Mouse (Mus musculus): ENCODE results near the gene 9530077C05Rik. TPM values are rescaled to one million over a fixed set of nuclear protein-coding genes. Genes with fewer than 3 reads are reported as not detected.

9530077C05Rik gene
- polyA plus RNA-seq, 1 experiment from 2014 or later = 16.2 TPM

GRCm38 (mm10) chr9:22455041-22455440 lies 43.7 kb downstream of the 9530077C05Rik start:
- no peak for DNase-seq (ENCODE audit: low spot score)

- no peak for DNase-seq (ENCODE audit: low spot score)
Observed at GRCm38 (mm10) chr9:22457142-22457835, 46.0 kb downstream of the 9530077C05Rik start.

GRCm38 (mm10) chr9:22461946-22462345 lies 50.6 kb downstream of the 9530077C05Rik start:
- DNase-seq (ENCODE audit: low spot score) = no peak

- no peak for DNase-seq (ENCODE audit: low spot score)
Observed at GRCm38 (mm10) chr9:22466212-22466611, 54.9 kb downstream of the 9530077C05Rik start.

- peak; percentile 66 for DNase-seq (ENCODE audit: low spot score)
Observed at GRCm38 (mm10) chr9:22467371-22468169, 56.3 kb downstream of the 9530077C05Rik start.

GRCm38 (mm10) chr9:22468170-22468898 lies 57.0 kb downstream of the 9530077C05Rik start:
- DNase-seq (ENCODE audit: low spot score) = peak; percentile 88

GRCm38 (mm10) chr9:22468899-22469259 lies 57.6 kb downstream of the 9530077C05Rik start:
- no peak for DNase-seq (ENCODE audit: low spot score)

- no peak for DNase-seq (ENCODE audit: low spot score)
Observed at GRCm38 (mm10) chr9:22469643-22470042, 58.3 kb downstream of the 9530077C05Rik start, which contains the start of gene Rp9. TSS of gene Rp9 (minus strand) at chr9:22469743.

GRCm38 (mm10) chr9:22475424-22475868 lies 64.1 kb downstream of the 9530077C05Rik start, which contains the start of gene Bbs9:
TSS of gene Bbs9 (plus strand) at chr9:22475715.
- peak; percentile 98 for DNase-seq (ENCODE audit: low spot score)

- DNase-seq (ENCODE audit: low spot score) = peak; percentile 34
Observed at GRCm38 (mm10) chr9:22476265-22476664, 65.0 kb downstream of the 9530077C05Rik start.

GRCm38 (mm10) chr9:22478946-22479345 lies 67.6 kb downstream of the 9530077C05Rik start:
- no peak for DNase-seq (ENCODE audit: low spot score)

GRCm38 (mm10) chr9:22483866-22484561 lies 72.7 kb downstream of the 9530077C05Rik start:
- DNase-seq (ENCODE audit: low spot score) = no peak

- DNase-seq (ENCODE audit: low spot score) = no peak
Observed at GRCm38 (mm10) chr9:22484562-22485308, 73.4 kb downstream of the 9530077C05Rik start.

GRCm38 (mm10) chr9:22486211-22486610 lies 74.9 kb downstream of the 9530077C05Rik start:
- no peak for DNase-seq (ENCODE audit: low spot score)

GRCm38 (mm10) chr9:22488963-22489362 lies 77.7 kb downstream of the 9530077C05Rik start:
- DNase-seq (ENCODE audit: low spot score) = no peak

Other genes starting within 250 kb of the 9530077C05Rik start
- 0.27 and 0.61 TPM in 2 replicates for gene Zfp872, start 223.4 kb upstream of the 9530077C05Rik start, polyA plus RNA-seq (2015; fragmentation: Nextera tagmentation; extraction: Ambion mirVana)
- 17.9 and 19.9 TPM in 2 replicates for gene Zfp809, start 185.8 kb upstream of the 9530077C05Rik start, polyA plus RNA-seq (2015; fragmentation: Nextera tagmentation; extraction: Ambion mirVana)
- 7.2 and 7.8 TPM in 2 replicates for gene Zfp599, start 151.6 kb upstream of the 9530077C05Rik start, polyA plus RNA-seq (2015; fragmentation: Nextera tagmentation; extraction: Ambion mirVana)
- gene Zfp810, start 103.9 kb upstream of the 9530077C05Rik start, polyA plus RNA-seq (2015; fragmentation: Nextera tagmentation; extraction: Ambion mirVana) = 17.0 and 17.7 TPM in 2 replicates
- gene Anln, start 22.3 kb upstream of the 9530077C05Rik start, polyA plus RNA-seq (2015; fragmentation: Nextera tagmentation; extraction: Ambion mirVana) = 20.1 and 20.7 TPM in 2 replicates
- gene Gm17545, start 42.8 kb downstream of the 9530077C05Rik start, polyA plus RNA-seq (2015; fragmentation: Nextera tagmentation; extraction: Ambion mirVana) = not detected in 2 replicates
- 126 and 150 TPM in 2 replicates for gene Rp9, start 58.2 kb downstream of the 9530077C05Rik start, polyA plus RNA-seq (2015; fragmentation: Nextera tagmentation; extraction: Ambion mirVana)
- gene Bbs9, start 64.2 kb downstream of the 9530077C05Rik start, polyA plus RNA-seq (2015; fragmentation: Nextera tagmentation; extraction: Ambion mirVana) = 14.8 and 16.0 TPM in 2 replicates